Mouse (Mus musculus): Measurements from ENCODE around the gene Kcns1.

- TF ChIP-seq CTCF (IDR thresholded peaks at IDR 0.05; ENCODE audit: control insufficient read depth, insufficient read depth, low read length) = no peak
- TF ChIP-seq POLR2A (IDR thresholded peaks at IDR 0.05; ENCODE audit: borderline replicate concordance, control insufficient read depth, low read depth, low read length) = no peak
Measured at GRCm38 (mm10) chr2:164123169-164123766, 47.6 kb downstream of the Kcns1 start.
